Mouse (Mus musculus) cortical plate, adult 2 months (tissue): ENCODE results near the gene Socs5.

Experiments used
- CTCF ChIP-seq: fragments of 200-500 bp; IDR thresholded peaks from 2 replicates; pipeline ENCODE4 v1.5.1; 2011; ENCODE audit warnings: mild to moderate bottlenecking, control low read depth, low read length; ENCODE audit not compliant: insufficient read depth; ENCODE audit errors: extremely low read depth
- POLR2A ChIP-seq: fragments of 200-500 bp; IDR thresholded peaks from 2 replicates; pipeline ENCODE4 v1.6.1; 2011; ENCODE audit warnings: mild to moderate bottlenecking, low read length, control low read depth; ENCODE audit not compliant: insufficient read depth; ENCODE audit errors: extremely low read depth

- TF ChIP-seq POLR2A (no peak), CTCF (no peak)
Measured at GRCm38 (mm10) chr17:87158597-87158996, 51.1 kb downstream of the Socs5 start.
